Mouse (Mus musculus): ENCODE results near the gene Cep170b. TPM values are rescaled to one million over a fixed set of nuclear protein-coding genes. Genes with fewer than 3 reads are reported as not detected.

Cep170b gene
- polyA plus RNA-seq (2014; fragmentation: Nextera tagmentation; extraction: Ambion mirVana) = 31.7 and 33.7 TPM in 2 replicates

DNA sequence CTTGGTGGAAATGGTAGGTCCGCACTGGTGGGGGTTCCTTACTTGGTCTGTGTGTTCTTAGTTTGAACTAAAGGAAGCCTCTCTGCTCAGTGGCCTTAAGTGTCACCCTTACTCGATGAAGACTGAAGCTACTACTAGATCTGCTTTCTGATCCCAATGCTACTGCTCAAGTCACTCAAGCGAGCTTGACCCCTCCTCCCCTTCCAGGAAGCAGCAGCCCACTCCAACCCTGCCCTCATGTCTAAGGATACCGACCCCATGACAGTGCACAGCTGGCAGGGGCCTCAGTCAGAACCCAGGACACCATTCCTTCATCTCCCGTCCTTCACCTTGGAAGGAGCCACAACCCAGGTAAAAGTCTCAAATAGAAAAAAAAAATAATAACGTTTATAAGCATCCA is at the start of gene Cep170b:
Cep170b (plus strand) TSS at position 240 of the 400 bp plus-strand sequence.
- Histone ChIP-seq H3K27me3 (ENCODE audit: control insufficient read depth, insufficient read depth, low read length) (peaks cover 10% of the 10 kb centered on the region; the same call in 1 of the 2 replicates), H3K9me3 (ENCODE audit: control insufficient read depth, low read length) (no peaks in the 10 kb centered on the region), H3K4me2 (ENCODE audit: low read length) (peak within 1 kb of the TSS; percentile 90), H3K4me1 (ENCODE audit: control insufficient read depth, insufficient read depth, low read length) (peaks cover 26% of the 10 kb centered on the region), H3K9ac (replicated peaks; ENCODE audit: low read length) (no peak within 1 kb of the TSS), H3K4me3 (replicated peaks; ENCODE audit: low read depth, low read length) (peak within 1 kb of the TSS; percentile 80), H3K36me3 (ENCODE audit: control insufficient read depth, insufficient read depth, low read length) (peaks cover 1% of the 10 kb centered on the region; the same call in 1 of the 2 replicates), H3K27ac (replicated peaks; ENCODE audit: low read depth, low read length) (no peak within 1 kb of the TSS)
- 74% methylated on average over 6 of the region's 6 CpGs for WGBS
- DNase-seq = no peak
- ATAC-seq (ENCODE audit: low FRiP score, low TSS enrichment) = no peak

DNA sequence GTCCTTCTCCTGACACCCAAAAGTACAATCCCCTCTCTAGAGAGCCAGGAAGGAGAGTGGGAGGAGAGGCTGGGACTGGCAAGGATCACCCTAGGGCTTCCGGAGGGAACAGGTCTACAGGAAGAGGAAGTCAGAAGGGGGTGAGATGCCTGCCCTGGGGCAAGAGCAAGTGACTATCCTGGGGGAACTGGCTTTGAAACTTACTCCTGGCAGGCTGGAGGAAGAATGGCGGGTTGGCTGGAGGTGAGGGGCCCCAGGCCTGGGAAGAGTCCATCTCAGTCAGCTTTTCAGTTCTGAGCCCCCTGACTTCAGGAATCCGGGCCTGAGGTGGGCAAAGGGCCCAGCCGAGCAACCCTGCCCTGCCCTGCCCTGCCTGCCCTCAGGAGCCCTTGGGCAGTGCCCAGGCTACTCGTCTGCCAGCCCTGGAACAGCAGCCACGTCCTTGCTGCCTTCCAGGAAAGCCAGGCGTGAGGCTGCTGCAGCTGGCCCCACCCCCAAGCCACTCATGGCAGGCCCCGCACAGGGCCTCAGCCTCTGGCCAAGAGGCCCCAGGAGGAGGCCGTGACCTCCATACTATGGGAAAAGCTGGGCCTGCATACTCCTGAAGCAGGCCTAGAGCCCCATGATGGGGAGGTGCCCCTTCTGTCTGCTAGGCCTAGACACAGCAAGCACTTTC is 49.4 kb upstream of the Cep170b start:
- no peak overlapping the region for H3K4me3 ChIP-seq (replicated peaks; ENCODE audit: low read depth, low read length)
- ATAC-seq (ENCODE audit: low FRiP score, low TSS enrichment) = no peak
- peaks cover 54% of the 10 kb centered on the region for H3K36me3 ChIP-seq (ENCODE audit: control insufficient read depth, insufficient read depth, low read length)
- no peak overlapping the region for H3K4me2 ChIP-seq (ENCODE audit: low read length)
- no peak overlapping the region for H3K9ac ChIP-seq (replicated peaks; ENCODE audit: low read length)
- H3K27ac ChIP-seq (replicated peaks; ENCODE audit: low read depth, low read length) = no peak overlapping the region
- WGBS = 50% methylated on average over 9 of the region's 9 CpGs
- peaks cover 41% of the 10 kb centered on the region for H3K4me1 ChIP-seq (ENCODE audit: control insufficient read depth, insufficient read depth, low read length)
- no peak for DNase-seq
- no peaks in the 10 kb centered on the region for H3K9me3 ChIP-seq (ENCODE audit: control insufficient read depth, low read length)
- H3K27me3 ChIP-seq (ENCODE audit: control insufficient read depth, insufficient read depth, low read length) = no peaks in the 10 kb centered on the region

DNA sequence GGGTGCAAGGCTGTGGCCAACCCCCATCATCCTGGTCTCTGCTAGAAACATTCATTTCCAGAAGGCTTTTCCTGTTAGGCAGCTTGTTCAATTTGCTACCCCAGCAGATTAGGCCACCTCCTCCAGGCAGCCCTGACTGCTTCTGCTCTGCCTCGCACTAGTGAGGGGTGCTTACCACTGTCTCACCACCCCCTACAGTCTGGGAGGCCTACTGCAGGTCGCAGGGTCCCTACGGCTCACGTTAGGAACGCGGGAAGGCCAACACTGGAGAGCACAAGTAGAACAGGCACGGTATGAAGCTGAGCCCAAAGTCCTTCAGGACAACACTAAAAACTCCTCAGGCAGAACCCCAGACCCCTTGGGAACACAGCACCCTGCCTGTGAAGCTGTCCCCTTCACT is 48.4 kb upstream of the Cep170b start:
- no peak for DNase-seq
- 82% methylated on average over 7 of the region's 7 CpGs for WGBS
- Histone ChIP-seq H3K27ac (replicated peaks; ENCODE audit: low read depth, low read length) (no peak overlapping the region), H3K4me2 (ENCODE audit: low read length) (peak overlapping the region; percentile 95), H3K4me1 (ENCODE audit: control insufficient read depth, insufficient read depth, low read length) (peaks cover 32% of the 10 kb centered on the region), H3K4me3 (replicated peaks; ENCODE audit: low read depth, low read length) (0 out of 2 replicates have a peak overlapping the region, but pooled peaks have one; percentile 4), H3K27me3 (ENCODE audit: control insufficient read depth, insufficient read depth, low read length) (no peaks in the 10 kb centered on the region), H3K36me3 (ENCODE audit: control insufficient read depth, insufficient read depth, low read length) (peaks cover 46% of the 10 kb centered on the region), H3K9ac (replicated peaks; ENCODE audit: low read length) (no peak overlapping the region; the same call in 1 of the 2 replicates), H3K9me3 (ENCODE audit: control insufficient read depth, low read length) (no peaks in the 10 kb centered on the region)
- ATAC-seq (ENCODE audit: low FRiP score, low TSS enrichment) = no peak

DNA sequence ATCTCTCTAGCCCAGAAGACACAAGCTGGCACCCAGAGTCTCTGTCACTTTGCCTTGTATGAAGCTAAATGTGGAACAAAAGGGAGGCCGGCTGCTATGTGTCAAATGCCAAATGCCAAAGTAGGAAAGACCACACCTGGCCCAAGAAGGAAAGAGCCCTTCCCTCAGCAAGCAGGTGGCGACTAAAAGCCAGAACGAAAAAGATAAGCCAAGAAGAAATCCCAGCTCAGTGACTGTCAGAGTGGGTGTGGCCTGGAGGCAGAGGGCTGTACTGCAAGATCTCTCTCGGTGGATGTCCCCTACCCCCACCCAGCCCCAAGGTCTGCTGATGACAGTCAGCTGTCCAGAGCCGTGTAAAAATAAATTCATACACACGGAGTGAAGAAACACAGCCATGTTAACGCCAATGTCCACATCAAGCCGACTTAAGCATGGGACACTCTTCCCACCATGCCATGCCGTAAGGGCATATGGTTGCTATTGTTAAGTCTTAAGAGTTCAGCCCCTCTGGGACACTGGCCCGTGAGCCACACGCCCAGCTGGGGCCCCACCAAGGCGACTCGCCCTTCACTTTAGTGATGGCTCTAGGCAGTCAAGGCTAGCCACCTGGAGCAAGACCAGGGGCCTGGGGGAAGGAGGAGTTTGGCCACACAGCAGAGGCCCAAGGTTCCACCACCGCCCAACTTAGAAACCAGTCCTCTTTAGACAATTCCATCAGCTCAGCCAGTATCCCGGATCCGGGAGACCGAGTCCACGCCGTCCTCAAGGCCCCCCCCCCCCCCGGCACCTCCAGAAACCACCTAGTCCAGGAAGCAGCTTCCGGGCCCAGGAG is 47.3 kb upstream of the Cep170b start:
- H3K4me2 ChIP-seq (ENCODE audit: low read length) = peak overlapping the region; percentile 95
- H3K9ac ChIP-seq (replicated peaks; ENCODE audit: low read length) = peak overlapping the region; percentile 97
- DNase-seq (peak; percentile 68), ATAC-seq (ENCODE audit: low FRiP score, low TSS enrichment) (peak; percentile 42; the same call in 1 of the 2 replicates)
- H3K4me3 ChIP-seq (replicated peaks; ENCODE audit: low read depth, low read length) = peak overlapping the region; percentile 94
- no peaks in the 10 kb centered on the region for H3K9me3 ChIP-seq (ENCODE audit: control insufficient read depth, low read length)
- H3K27ac ChIP-seq (replicated peaks; ENCODE audit: low read depth, low read length) = peak overlapping the region; percentile 94
- WGBS = 4% methylated on average over 21 of the region's 21 CpGs
- H3K4me1 ChIP-seq (ENCODE audit: control insufficient read depth, insufficient read depth, low read length) = peaks cover 32% of the 10 kb centered on the region
- peaks cover 2% of the 10 kb centered on the region; the same call in 1 of the 2 replicates for H3K27me3 ChIP-seq (ENCODE audit: control insufficient read depth, insufficient read depth, low read length)
- H3K36me3 ChIP-seq (ENCODE audit: control insufficient read depth, insufficient read depth, low read length) = peaks cover 36% of the 10 kb centered on the region

DNA sequence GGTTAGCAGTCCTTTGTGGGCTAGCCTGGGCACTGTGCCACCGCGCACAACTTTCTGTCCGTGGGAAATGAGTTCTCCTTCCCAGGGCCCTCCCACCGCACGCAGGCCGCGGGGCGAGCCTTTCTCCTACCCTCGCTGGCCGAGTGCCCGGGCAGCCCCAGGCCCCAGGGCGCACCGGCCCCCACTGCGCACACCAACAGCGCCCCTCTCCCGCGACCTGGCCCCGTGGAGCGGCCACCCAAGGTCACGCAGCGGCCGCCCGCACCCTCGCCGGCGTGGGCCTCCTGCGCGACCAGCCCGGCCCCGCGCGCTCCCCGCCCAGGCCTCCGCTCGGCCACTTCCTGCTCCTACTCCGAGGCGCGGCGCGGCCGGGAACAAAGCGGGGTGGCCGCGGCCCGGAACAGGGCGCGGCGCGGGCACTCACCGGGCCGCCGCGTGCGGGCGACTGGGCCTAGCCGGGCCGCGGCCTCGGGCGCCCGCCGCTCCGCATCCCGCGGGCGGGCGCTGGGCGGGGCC is 46.6 kb upstream of the Cep170b start:
- under 1% methylated on average over 57 of the region's 68 CpGs for WGBS
- Histone ChIP-seq H3K9ac (replicated peaks; ENCODE audit: low read length) (peak overlapping the region; percentile 97), H3K36me3 (ENCODE audit: control insufficient read depth, insufficient read depth, low read length) (peaks cover 29% of the 10 kb centered on the region), H3K4me2 (ENCODE audit: low read length) (peak overlapping the region; percentile 95), H3K4me3 (replicated peaks; ENCODE audit: low read depth, low read length) (peak overlapping the region; percentile 94), H3K27me3 (ENCODE audit: control insufficient read depth, insufficient read depth, low read length) (peaks cover 4% of the 10 kb centered on the region; the same call in 1 of the 2 replicates), H3K9me3 (ENCODE audit: control insufficient read depth, low read length) (no peaks in the 10 kb centered on the region), H3K27ac (replicated peaks; ENCODE audit: low read depth, low read length) (peak overlapping the region; percentile 94), H3K4me1 (ENCODE audit: control insufficient read depth, insufficient read depth, low read length) (peaks cover 36% of the 10 kb centered on the region)
- ATAC-seq (ENCODE audit: low FRiP score, low TSS enrichment) (peak; percentile 19; the same call in 1 of the 2 replicates), DNase-seq (peak; percentile 71)

DNA sequence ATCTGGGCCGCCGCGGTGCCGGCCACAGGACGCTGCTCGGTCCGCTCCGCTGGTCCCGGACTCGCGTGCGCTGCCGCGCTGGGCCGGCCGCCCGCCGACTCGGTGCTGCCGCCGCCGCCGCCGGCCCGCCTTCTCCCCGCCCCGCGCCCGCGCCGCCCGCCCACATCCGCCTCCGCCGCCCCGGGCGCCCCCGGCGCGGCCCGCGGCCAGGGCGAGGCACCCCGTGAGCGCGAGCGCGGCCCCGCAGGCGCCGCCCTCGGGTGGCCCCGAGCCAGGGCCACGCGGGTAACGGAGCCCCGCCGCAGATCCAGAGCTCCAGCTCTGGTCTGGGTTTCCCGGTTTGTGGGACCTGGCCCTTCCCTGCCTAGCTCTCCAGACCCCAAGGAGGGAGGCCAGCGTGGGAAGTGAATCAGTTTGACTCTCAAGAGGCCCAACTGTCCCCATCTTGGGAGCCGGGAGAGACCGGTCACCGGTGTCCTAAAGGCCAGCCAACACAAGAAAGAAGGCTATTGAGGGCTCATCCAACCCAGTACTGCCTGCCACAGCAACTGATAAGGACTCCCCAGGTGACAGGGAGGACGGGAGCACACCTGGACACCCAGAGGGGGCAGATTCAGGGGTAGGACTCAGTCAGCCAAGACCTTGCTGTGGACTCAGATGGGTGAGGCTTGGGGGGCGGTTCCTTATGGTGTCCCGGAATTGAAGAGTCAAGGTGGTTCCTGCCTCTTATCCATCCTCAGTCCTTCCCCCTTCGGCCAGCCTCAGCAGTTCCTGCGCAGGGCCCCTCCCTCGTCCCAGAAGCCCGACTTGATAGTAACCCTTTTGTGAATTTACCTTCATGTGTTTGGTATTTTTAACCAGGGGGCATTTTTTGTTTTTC is 45.9 kb upstream of the Cep170b start, which contains the start of gene Akt1:
Akt1 (minus strand) TSS at position 753 of the 880 bp plus-strand sequence.
- peak; percentile 10; the same call in 1 of the 2 replicates for ATAC-seq (ENCODE audit: low FRiP score, low TSS enrichment)
- Histone ChIP-seq H3K9ac (replicated peaks; ENCODE audit: low read length) (peak within 1 kb of the TSS; percentile 97), H3K9me3 (ENCODE audit: control insufficient read depth, low read length) (no peaks in the 10 kb centered on the region), H3K36me3 (ENCODE audit: control insufficient read depth, insufficient read depth, low read length) (peaks cover 22% of the 10 kb centered on the region), H3K27me3 (ENCODE audit: control insufficient read depth, insufficient read depth, low read length) (peaks cover 10% of the 10 kb centered on the region; the same call in 1 of the 2 replicates), H3K4me3 (replicated peaks; ENCODE audit: low read depth, low read length) (peak within 1 kb of the TSS; percentile 94), H3K4me2 (ENCODE audit: low read length) (peak within 1 kb of the TSS; percentile 95), H3K27ac (replicated peaks; ENCODE audit: low read depth, low read length) (peak within 1 kb of the TSS; percentile 94), H3K4me1 (ENCODE audit: control insufficient read depth, insufficient read depth, low read length) (peaks cover 37% of the 10 kb centered on the region)
- under 1% methylated on average over 59 of the region's 70 CpGs for WGBS
- peak; percentile 76 for DNase-seq

DNA sequence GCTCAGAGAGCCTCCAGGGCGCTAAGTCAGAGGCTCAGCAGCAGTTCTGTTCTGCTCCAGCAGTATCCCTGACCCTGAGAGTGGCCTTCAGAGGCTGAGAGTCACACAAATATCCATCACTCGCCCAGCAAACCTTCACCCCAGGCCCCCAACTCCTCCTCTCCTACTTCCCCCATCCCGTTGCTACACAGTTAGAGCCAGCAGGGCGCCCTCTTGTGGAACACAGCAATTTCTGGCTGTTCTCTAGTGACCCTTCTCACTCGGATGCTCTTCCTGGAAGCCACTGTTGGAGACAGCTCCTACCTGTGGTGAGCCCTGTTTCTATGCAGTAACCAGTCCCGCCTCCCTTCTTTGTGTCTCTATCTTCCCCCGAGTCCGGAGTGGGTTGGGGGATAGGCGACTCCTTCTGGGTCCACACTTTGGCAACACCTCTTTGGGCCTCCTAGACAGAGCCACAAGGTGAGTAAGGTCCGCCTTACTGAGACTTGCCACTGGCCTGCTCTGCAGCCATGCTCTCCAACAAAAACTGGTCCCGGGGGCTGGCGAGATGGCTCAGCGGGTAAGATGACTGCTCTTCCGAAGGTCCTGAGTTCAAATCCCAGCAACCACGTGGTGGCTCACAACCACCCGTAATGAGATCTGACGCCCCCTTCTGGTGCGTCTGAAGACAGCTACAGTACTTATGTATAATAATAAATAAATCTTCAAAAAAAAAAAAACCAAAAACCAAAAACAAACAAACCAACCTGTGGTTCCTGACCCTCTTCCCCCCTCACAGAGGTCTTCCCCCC is 44.8 kb upstream of the Cep170b start:
- Histone ChIP-seq H3K4me3 (replicated peaks; ENCODE audit: low read depth, low read length) (peak overlapping the region; percentile 94; the same call in 1 of the 2 replicates), H3K27me3 (ENCODE audit: control insufficient read depth, insufficient read depth, low read length) (peaks cover 21% of the 10 kb centered on the region), H3K4me1 (ENCODE audit: control insufficient read depth, insufficient read depth, low read length) (peaks cover 39% of the 10 kb centered on the region), H3K9me3 (ENCODE audit: control insufficient read depth, low read length) (no peaks in the 10 kb centered on the region), H3K4me2 (ENCODE audit: low read length) (peak overlapping the region; percentile 95), H3K27ac (replicated peaks; ENCODE audit: low read depth, low read length) (peak overlapping the region; percentile 94), H3K36me3 (ENCODE audit: control insufficient read depth, insufficient read depth, low read length) (peaks cover 11% of the 10 kb centered on the region), H3K9ac (replicated peaks; ENCODE audit: low read length) (peak overlapping the region; percentile 97)
- 13% methylated on average over 18 of the region's 18 CpGs for WGBS
- peak; percentile 35; the same call in 1 of the 2 replicates for ATAC-seq (ENCODE audit: low FRiP score, low TSS enrichment)
- peak; percentile 93 for DNase-seq
